Mouse (Mus musculus): ENCODE data around the gene Tgm2.

DNA sequence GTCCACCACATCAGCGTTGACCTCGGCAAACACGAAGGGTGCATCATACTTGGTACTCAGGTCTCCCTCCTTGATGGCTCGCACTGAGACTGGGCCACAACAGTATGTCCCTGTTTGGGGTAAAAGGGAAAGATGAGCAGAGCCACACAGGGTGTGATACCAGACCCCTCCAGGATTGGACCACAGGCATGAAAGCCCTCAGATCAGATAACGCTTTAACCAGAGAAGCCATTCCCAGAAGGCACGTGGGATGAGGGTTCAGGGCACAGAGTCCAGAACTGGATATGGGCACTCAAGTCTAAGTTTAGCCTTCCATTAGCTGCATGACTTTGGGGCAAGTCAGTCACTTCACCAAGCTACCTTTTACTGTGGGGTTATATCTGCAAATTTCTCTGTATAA is 19.0 kb downstream of the Tgm2 start:
- TF ChIP-seq POLR2A (IDR thresholded peaks at IDR 0.05; ENCODE audit: borderline replicate concordance, control insufficient read depth, low read depth, low read length) (no peak), CTCF (IDR thresholded peaks at IDR 0.05; ENCODE audit: control insufficient read depth, insufficient read depth, low read length) (no peak)
